Mouse (Mus musculus) c-Kit-positive CD71-negative TER-119-negative erythroid progenitor cells, embryonic 14.5 days (primary cell): ENCODE data around the gene Arpp21.

Experiments
- DNase-seq: peaks from one replicate; pipeline ENCODE4 v3.0.0-alpha.2; 2013; ENCODE audit warnings: low read depth

Arpp21 gene

GRCm38 (mm10) chr9:112235696-112236397 lies at the start of gene Arpp21:
Gene Arpp21, minus strand, starts transcription at chr9:112235938.
- DNase-seq, result no peak

- DNase-seq, result no peak
Measured at GRCm38 (mm10) chr9:112272426-112272969, 36.8 kb upstream of the Arpp21 start.

GRCm38 (mm10) chr9:112264982-112265641 lies 29.4 kb upstream of the Arpp21 start:
- DNase-seq, result no peak

GRCm38 (mm10) chr9:112261986-112262901 lies 26.5 kb upstream of the Arpp21 start:
- DNase-seq, result no peak

GRCm38 (mm10) chr9:112261556-112261955 lies 25.8 kb upstream of the Arpp21 start:
- no peak for DNase-seq

- no peak for DNase-seq
Measured at GRCm38 (mm10) chr9:112260696-112261095, 25.0 kb upstream of the Arpp21 start.

GRCm38 (mm10) chr9:112258560-112258959 lies 22.8 kb upstream of the Arpp21 start:
- no peak for DNase-seq

- no peak for DNase-seq
Measured at GRCm38 (mm10) chr9:112255971-112256370, 20.2 kb upstream of the Arpp21 start.

- DNase-seq, result no peak
Measured at GRCm38 (mm10) chr9:112253730-112254129, 18.0 kb upstream of the Arpp21 start.

GRCm38 (mm10) chr9:112251857-112252256 lies 16.1 kb upstream of the Arpp21 start:
- no peak for DNase-seq

GRCm38 (mm10) chr9:112251339-112251738 lies 15.6 kb upstream of the Arpp21 start:
- DNase-seq, result no peak

- no peak for DNase-seq
Measured at GRCm38 (mm10) chr9:112249753-112250152, 14.0 kb upstream of the Arpp21 start.

- no peak for DNase-seq
Measured at GRCm38 (mm10) chr9:112247183-112247582, 11.4 kb upstream of the Arpp21 start.

GRCm38 (mm10) chr9:112238168-112238567 lies 2.4 kb upstream of the Arpp21 start:
- no peak for DNase-seq

GRCm38 (mm10) chr9:112236551-112236950 lies 813 bp upstream of the Arpp21 start:
- no peak for DNase-seq

- DNase-seq, result no peak
Measured at GRCm38 (mm10) chr9:112235041-112235695, 570 bp downstream of the Arpp21 start.

- no peak for DNase-seq
Measured at GRCm38 (mm10) chr9:112234505-112235024, 1.2 kb downstream of the Arpp21 start.

- no peak for DNase-seq
Measured at GRCm38 (mm10) chr9:112233822-112234504, 1.8 kb downstream of the Arpp21 start.

GRCm38 (mm10) chr9:112233378-112233777 lies 2.4 kb downstream of the Arpp21 start:
- no peak for DNase-seq

- no peak for DNase-seq
Measured at GRCm38 (mm10) chr9:112231935-112232575, 3.7 kb downstream of the Arpp21 start.
